Mouse (Mus musculus) testis, postnatal 14 days (tissue): ENCODE results near the gene Gng2.

Source experiments
- DNase-seq: peaks from one replicate; pipeline ENCODE4 v3.0.0; 2021; ENCODE audit warnings: low spot score

Gene Gng2

GRCm38 (mm10) chr14:19976421-19977270 lies 781 bp downstream of the Gng2 start:
- peak; percentile 24 for DNase-seq

- DNase-seq, result no peak
Measured at GRCm38 (mm10) chr14:19974978-19975493, 2.4 kb downstream of the Gng2 start.

GRCm38 (mm10) chr14:19974429-19974828 lies 3.0 kb downstream of the Gng2 start:
- DNase-seq, result no peak

GRCm38 (mm10) chr14:19972316-19973029 lies 5.0 kb downstream of the Gng2 start:
- DNase-seq, result no peak

- no peak for DNase-seq
Measured at GRCm38 (mm10) chr14:19970845-19971244, 6.6 kb downstream of the Gng2 start.

- no peak for DNase-seq
Measured at GRCm38 (mm10) chr14:19970106-19970785, 7.2 kb downstream of the Gng2 start.

GRCm38 (mm10) chr14:19969566-19969965 lies 7.9 kb downstream of the Gng2 start:
- no peak for DNase-seq

- no peak for DNase-seq
Measured at GRCm38 (mm10) chr14:19969011-19969521, 8.4 kb downstream of the Gng2 start.

GRCm38 (mm10) chr14:19968321-19969010 lies 9.0 kb downstream of the Gng2 start:
- no peak for DNase-seq

- DNase-seq, result no peak
Measured at GRCm38 (mm10) chr14:19967482-19967881, 9.9 kb downstream of the Gng2 start.

GRCm38 (mm10) chr14:19963961-19964505 lies 13.4 kb downstream of the Gng2 start:
- DNase-seq, result no peak

- no peak for DNase-seq
Measured at GRCm38 (mm10) chr14:19961924-19962915, 15.2 kb downstream of the Gng2 start.

- no peak for DNase-seq
Measured at GRCm38 (mm10) chr14:19959860-19960259, 17.6 kb downstream of the Gng2 start.

GRCm38 (mm10) chr14:19955077-19955476 lies 22.4 kb downstream of the Gng2 start:
- DNase-seq, result no peak

- no peak for DNase-seq
Measured at GRCm38 (mm10) chr14:19950812-19951211, 26.6 kb downstream of the Gng2 start.

GRCm38 (mm10) chr14:19949475-19949874 lies 28.0 kb downstream of the Gng2 start:
- DNase-seq, result no peak

- DNase-seq, result no peak
Measured at GRCm38 (mm10) chr14:19946221-19946620, 31.2 kb downstream of the Gng2 start.

- no peak for DNase-seq
Measured at GRCm38 (mm10) chr14:19942732-19943131, 34.7 kb downstream of the Gng2 start.

GRCm38 (mm10) chr14:19942329-19942728 lies 35.1 kb downstream of the Gng2 start:
- DNase-seq, result no peak

- DNase-seq, result no peak
Measured at GRCm38 (mm10) chr14:19940066-19940465, 37.4 kb downstream of the Gng2 start.
